Mouse (Mus musculus) thymus, adult 2 months (tissue): ENCODE data around the gene Gm14137.

ENCODE experiments used
- CTCF ChIP-seq: fragments of 200-500 bp; IDR thresholded peaks from 2 replicates; pipeline ENCODE4 v1.5.1; 2012; ENCODE audit warnings: mild to moderate bottlenecking, control low read depth, low read length, moderate library complexity, borderline replicate concordance; ENCODE audit not compliant: control insufficient read depth, poor library complexity, insufficient read depth; ENCODE audit errors: extremely low read depth
- POLR2A ChIP-seq: fragments of 200-500 bp; IDR thresholded peaks from 2 replicates; pipeline ENCODE4 v1.6.1; 2012; ENCODE audit warnings: mild to moderate bottlenecking, low read length, control low read depth, moderate library complexity; ENCODE audit not compliant: control insufficient read depth, poor library complexity, insufficient read depth; ENCODE audit errors: extremely low read depth

- no peak for TF ChIP-seq CTCF
- TF ChIP-seq POLR2A = no peak
Measured at GRCm38 (mm10) chr2:119147775-119148174, 26.5 kb upstream of the Gm14137 start.
